Mouse (Mus musculus) kidney, adult 2 months (tissue): ENCODE measurements around the gene Epx. TPM values are rescaled to one million over a fixed set of nuclear protein-coding genes. Genes with fewer than 3 reads are reported as not detected.
"Not testable (repeated sequence)": the region's sequence is repeated elsewhere in the genome, so short reads cannot be mapped to it uniquely, and the experiment has no call there.

Experiments used
- DNase-seq: peaks from one replicate; pipeline ENCODE4 v3.0.0; 2021
- H3K27ac ChIP-seq: fragments of 200-500 bp; 2 replicates; pipeline ENCODE4 v1.5.1; 2012; ENCODE audit warnings: low read depth, low read length, control low read depth, inconsistent platforms; ENCODE audit not compliant: insufficient read depth
- H3K27me3 ChIP-seq: fragments of 200-500 bp; replicated peaks from 2 replicates; pipeline ENCODE4 v1.6.1; 2012; ENCODE audit warnings: mild to moderate bottlenecking, moderate library complexity, low read length, inconsistent platforms; ENCODE audit not compliant: control insufficient read depth, insufficient read depth
- H3K36me3 ChIP-seq: fragments of 200-500 bp; 2 replicates; pipeline ENCODE4 v1.6.1; 2012; ENCODE audit warnings: mild to moderate bottlenecking, moderate library complexity, low read length, inconsistent platforms; ENCODE audit not compliant: control insufficient read depth, insufficient read depth
- H3K4me1 ChIP-seq: fragments of 200-500 bp; 2 replicates; pipeline ENCODE4 v1.6.1; 2011; ENCODE audit warnings: low read length; ENCODE audit not compliant: control insufficient read depth, insufficient read depth
- H3K4me3 ChIP-seq: fragments of 200-500 bp; 2 replicates; pipeline ENCODE4 v1.5.1; 2011; ENCODE audit warnings: mild to moderate bottlenecking, low read depth, low read length, control low read depth; ENCODE audit not compliant: insufficient read depth
- CTCF ChIP-seq: fragments of 200-500 bp; conservative IDR thresholded peaks from 2 replicates; pipeline ENCODE4 v1.5.1; 2011; ENCODE audit warnings: low read depth, mild to moderate bottlenecking, control low read depth, low read length, moderate library complexity, mixed read lengths; ENCODE audit not compliant: insufficient read depth, insufficient read length
- POLR2A ChIP-seq: fragments of 200-500 bp; IDR thresholded peaks from one replicate; pipeline ENCODE4 v1.6.1; 2011; ENCODE audit warnings: low read depth, low read length, control low read depth
- WGBS: fragments of 180-500 bp; shearing (Covaris S2); methylation state at CpG from one replicate; pipeline ENCODE4 v1.1.7; 2018; 5-methylcytosine and 5-hydroxymethylcytosine counted together
- polyA plus RNA-seq: library from polyadenylated mRNA; depleted of rRNA; stranded (reverse); fragments of >200 nt; gene quantifications from 2 replicates; pipeline ENCODE4 v1.2.3, GENCODE M21; 2012

Epx gene
- polyA plus RNA-seq, 1 experiment: not detected

GRCm38 (mm10) chr11:87884856-87885255, 9.5 kb upstream of the Epx start:
- Histone ChIP-seq H3K36me3 (no peaks in the 10 kb centered on the region), H3K4me3 (no peak overlapping the region), H3K27me3 (no peaks in the 10 kb centered on the region), H3K4me1 (no peaks in the 10 kb centered on the region), H3K27ac (no peak overlapping the region)
- DNase-seq: no peak
- TF ChIP-seq POLR2A: no peak
- TF ChIP-seq CTCF: no peak
- 87% methylated on average over 5 of the region's 5 CpGs for WGBS

GRCm38 (mm10) chr11:87883493-87883892, 8.2 kb upstream of the Epx start:
- peak; percentile 3 for DNase-seq
- Histone ChIP-seq H3K4me3 (no peak overlapping the region), H3K36me3 (no peaks in the 10 kb centered on the region), H3K27me3 (no peaks in the 10 kb centered on the region), H3K27ac (no peak overlapping the region), H3K4me1 (no peaks in the 10 kb centered on the region)
- WGBS: 40% methylated on average over 5 of the region's 5 CpGs
- peak; percentile 37; the same call in 1 of the 2 replicates for TF ChIP-seq CTCF
- no peak for TF ChIP-seq POLR2A

- Histone ChIP-seq H3K27me3 (no peaks in the 10 kb centered on the region), H3K36me3 (no peaks in the 10 kb centered on the region), H3K4me3 (no peak overlapping the region), H3K27ac (no peak overlapping the region), H3K4me1 (no peaks in the 10 kb centered on the region)
- whole genome bisulfite sequencing: 75% methylated on average over 4 of the region's 4 CpGs
- DNase-seq: no peak
- TF ChIP-seq POLR2A (no peak), CTCF (no peak)
Observed at GRCm38 (mm10) chr11:87881714-87882113, 6.4 kb upstream of the Epx start.

- no peaks in the 10 kb centered on the region for H3K4me1 ChIP-seq
- DNase-seq: no peak
- WGBS: 33% methylated on average over 9 of the region's 9 CpGs
- TF ChIP-seq POLR2A (no peak), CTCF (no peak)
- no peak overlapping the region for H3K27ac ChIP-seq
- no peak overlapping the region for H3K4me3 ChIP-seq
- no peaks in the 10 kb centered on the region for H3K36me3 ChIP-seq
- no peaks in the 10 kb centered on the region for H3K27me3 ChIP-seq
Observed at GRCm38 (mm10) chr11:87879826-87880225, 4.5 kb upstream of the Epx start.

- Histone ChIP-seq H3K4me3 (no peak overlapping the region), H3K4me1 (no peaks in the 10 kb centered on the region), H3K27me3 (no peaks in the 10 kb centered on the region), H3K27ac (no peak overlapping the region), H3K36me3 (no peaks in the 10 kb centered on the region)
- no peak for DNase-seq
- WGBS: 24% methylated on average over 8 of the region's 8 CpGs
- TF ChIP-seq CTCF (no peak), POLR2A (no peak)
Observed at GRCm38 (mm10) chr11:87871766-87872165, 3.6 kb downstream of the Epx start.

GRCm38 (mm10) chr11:87870096-87870495, 5.2 kb downstream of the Epx start:
- DNase-seq: no peak
- H3K27me3 ChIP-seq: no peaks in the 10 kb centered on the region
- H3K4me1 ChIP-seq: no peaks in the 10 kb centered on the region
- no peak overlapping the region for H3K4me3 ChIP-seq
- 82% methylated on average over 2 of the region's 2 CpGs for WGBS
- H3K36me3 ChIP-seq: no peaks in the 10 kb centered on the region
- TF ChIP-seq CTCF: no peak
- TF ChIP-seq POLR2A: no peak
- H3K27ac ChIP-seq: no peak overlapping the region

- not testable (repeated sequence) for H3K27me3 ChIP-seq, H3K27ac ChIP-seq, H3K4me3 ChIP-seq, H3K36me3 ChIP-seq, DNase-seq, H3K4me1 ChIP-seq
- 77% methylated on average over 1 of the region's 2 CpGs for WGBS
Observed at GRCm38 (mm10) chr11:87866891-87867290, 8.4 kb downstream of the Epx start.

- H3K4me1 ChIP-seq: no peaks in the 10 kb centered on the region
- H3K27ac ChIP-seq: no peak overlapping the region
- no peak for TF ChIP-seq CTCF
- no peak for TF ChIP-seq POLR2A
- H3K4me3 ChIP-seq: no peak overlapping the region
- H3K27me3 ChIP-seq: no peaks in the 10 kb centered on the region
- WGBS: 91% methylated on average over 13 of the region's 13 CpGs
- no peak for DNase-seq
- H3K36me3 ChIP-seq: no peaks in the 10 kb centered on the region; the same call in 1 of the 2 replicates
Observed at GRCm38 (mm10) chr11:87862805-87863204, 12.5 kb downstream of the Epx start.
